Mouse (Mus musculus) cerebellum, postnatal 25 days (tissue): ENCODE results near the gene 1300017J02Rik.
A peak's percentile ranks its signal among the peaks of the same experiment; 100 is the strongest.

Experiments
- DNase-seq, 2 experiments: peaks; one replicate each; pipeline ENCODE4 v3.0.0; 2021; ENCODE audit warnings: mixed read lengths in 2 of 2

The 1300017J02Rik gene

DNA sequence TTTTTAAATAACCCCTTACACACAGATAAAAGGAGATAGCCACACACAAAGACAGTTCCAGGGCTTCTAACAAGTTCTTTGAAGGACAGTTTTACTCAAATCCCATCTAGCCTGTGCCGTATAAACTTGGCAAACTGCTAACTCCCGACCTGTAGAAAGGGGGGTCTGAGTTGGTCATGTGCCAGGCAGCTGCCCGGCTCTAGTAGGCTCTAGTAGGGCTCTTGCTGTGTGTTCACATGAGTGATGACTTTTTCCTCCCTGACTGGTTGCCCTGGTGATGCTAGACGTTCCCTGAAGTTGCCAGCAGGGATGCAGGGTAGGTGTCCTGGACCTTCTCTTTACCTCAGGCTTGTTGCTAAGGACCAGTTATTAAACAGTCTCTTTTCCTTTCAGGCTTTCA is 33.8 kb downstream of the 1300017J02Rik start:
- no peak for DNase-seq

- DNase-seq = no peak
These were observed 39.1 kb downstream of the 1300017J02Rik start for GRCm38 (mm10) chr9:103265778-103266177.

GRCm38 (mm10) chr9:103252906-103253305 is 52.0 kb downstream of the 1300017J02Rik start:
- peak in 1 of 2 experiments; percentile 38 for DNase-seq

- DNase-seq = no peak
These were observed 56.3 kb downstream of the 1300017J02Rik start for GRCm38 (mm10) chr9:103248618-103249017.

GRCm38 (mm10) chr9:103246526-103247168 is 58.2 kb downstream of the 1300017J02Rik start:
- DNase-seq = no peak

- DNase-seq = no peak
These were observed 61.2 kb downstream of the 1300017J02Rik start for GRCm38 (mm10) chr9:103243640-103244039.

GRCm38 (mm10) chr9:103241206-103241605 is 63.7 kb downstream of the 1300017J02Rik start:
- DNase-seq = no peak

GRCm38 (mm10) chr9:103239471-103239870 is 65.4 kb downstream of the 1300017J02Rik start:
- DNase-seq = no peak

GRCm38 (mm10) chr9:103234565-103235165 is 70.2 kb downstream of the 1300017J02Rik start:
- no peak for DNase-seq

- no peak for DNase-seq
These were observed 70.8 kb downstream of the 1300017J02Rik start for GRCm38 (mm10) chr9:103234059-103234458.

- DNase-seq = no peak
These were observed 71.9 kb downstream of the 1300017J02Rik start for GRCm38 (mm10) chr9:103233006-103233395.

DNA sequence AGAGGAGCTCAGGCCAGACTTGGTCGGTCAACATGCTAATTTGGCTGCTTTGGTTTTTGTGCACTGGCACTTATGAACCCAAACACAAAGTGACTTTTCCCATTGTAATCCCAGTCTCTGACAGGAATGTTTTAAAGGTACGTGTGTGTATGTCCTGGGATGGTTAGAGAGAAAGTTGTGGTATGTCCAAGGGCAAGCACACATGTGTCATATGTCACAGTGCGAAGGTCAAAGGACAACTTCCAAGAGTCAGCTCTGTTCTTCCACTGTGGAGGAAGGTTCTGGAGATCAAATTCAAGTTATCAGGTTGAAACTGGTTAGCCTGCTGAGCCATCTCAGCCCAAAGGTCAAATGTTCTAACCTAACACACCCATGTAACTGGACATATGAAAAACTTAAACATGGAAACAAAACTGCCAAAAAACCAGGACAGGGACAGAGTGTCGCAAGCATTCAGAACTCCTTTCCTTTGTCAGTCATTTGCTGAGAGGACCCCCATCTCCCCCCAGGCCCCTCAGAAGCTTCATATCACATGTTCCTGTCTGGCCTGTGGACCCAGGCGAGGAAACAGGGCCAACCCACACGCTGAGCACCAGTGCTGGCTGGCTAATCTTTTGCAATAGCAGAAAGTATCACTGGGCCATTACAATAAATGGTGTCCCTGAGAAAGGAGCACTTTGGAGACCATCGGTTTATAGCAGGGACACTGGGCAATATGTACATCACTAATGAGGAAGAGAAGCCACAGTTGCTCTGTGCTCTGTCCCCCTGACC is 72.5 kb downstream of the 1300017J02Rik start:
- DNase-seq = no peak

DNA sequence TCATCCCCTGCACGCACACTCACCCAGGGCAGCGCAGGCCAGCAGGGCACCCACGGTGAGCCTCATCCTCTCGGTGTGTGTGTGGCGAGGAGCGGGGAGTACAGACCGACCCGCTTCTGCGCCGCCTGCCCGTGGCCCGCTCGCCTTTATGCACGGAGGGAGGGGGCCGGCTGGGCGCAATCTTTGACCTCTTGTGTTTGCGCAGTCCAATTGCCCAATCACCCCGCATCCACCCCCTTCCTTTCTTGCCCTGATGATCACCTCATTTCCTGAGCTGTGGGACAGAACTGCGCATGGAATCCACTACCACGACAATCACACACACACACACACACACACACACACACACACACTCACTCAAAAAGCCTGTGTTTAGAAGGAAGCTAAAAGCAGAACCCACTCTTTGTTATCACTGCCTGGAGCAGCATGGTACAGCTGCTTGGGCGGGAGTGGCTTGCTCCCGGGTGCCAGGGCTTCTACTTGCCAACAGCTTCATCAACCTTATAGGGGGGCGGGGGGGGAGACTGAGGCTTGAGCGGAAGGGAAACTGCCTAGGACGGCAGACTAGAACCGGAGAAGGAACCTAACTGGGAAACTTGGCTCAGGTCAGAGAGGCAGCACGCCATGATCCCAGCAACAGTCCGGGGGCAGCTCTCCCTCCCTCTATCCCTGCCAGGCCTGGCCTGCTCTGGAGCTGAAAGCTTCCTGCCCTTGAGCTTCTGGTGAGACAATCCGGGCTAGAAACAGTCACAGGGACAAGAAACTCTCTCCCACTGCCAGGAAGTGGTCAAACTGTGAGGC is 74.5 kb downstream of the 1300017J02Rik start, which contains the start of the genes Gm20425 and Trf:
Gm20425 (minus strand) TSS at position 157 of the 801 bp plus-strand sequence.
Trf (minus strand) TSS at position 294 of the 801 bp plus-strand sequence.
- peak; percentile 23 to 47 for DNase-seq

DNA sequence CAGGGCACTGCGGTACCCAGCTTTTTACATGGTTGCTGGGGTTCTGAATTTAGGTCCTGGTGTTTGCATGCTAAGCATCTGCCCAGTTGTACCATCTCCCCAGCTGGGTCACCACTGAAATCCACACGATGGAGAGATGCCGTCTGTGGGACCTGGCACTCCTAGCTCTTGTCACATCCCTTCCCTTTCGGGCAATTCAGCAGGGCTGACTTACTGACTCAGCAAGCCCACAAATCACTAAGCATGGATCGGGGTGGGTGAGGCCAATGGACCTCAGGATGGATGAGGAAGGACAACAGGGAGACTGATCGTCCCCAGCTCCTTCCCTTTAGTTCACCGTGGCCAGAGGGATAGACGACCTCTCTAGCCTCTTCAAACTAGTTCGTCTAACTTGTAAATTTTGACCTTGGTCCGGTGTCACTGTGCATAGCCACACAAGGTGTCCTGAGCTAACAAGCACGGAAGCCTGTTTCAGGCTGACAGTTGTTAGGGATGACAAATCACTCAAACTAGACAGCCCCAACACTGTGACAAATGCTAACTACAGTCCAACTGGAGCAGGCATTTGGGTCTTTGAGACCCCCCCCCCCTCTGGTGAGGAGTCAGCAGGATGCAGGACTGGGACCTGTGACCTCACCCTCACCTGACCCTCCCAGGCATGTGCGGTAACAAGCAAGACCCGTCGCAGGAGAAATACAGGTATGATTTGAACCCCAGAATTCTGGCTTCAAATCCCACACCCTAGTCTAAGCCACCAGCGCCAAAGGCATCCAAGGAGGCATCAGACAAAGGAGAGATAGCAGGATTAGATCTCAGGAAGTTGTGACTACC is 75.6 kb downstream of the 1300017J02Rik start:
- no peak for DNase-seq

GRCm38 (mm10) chr9:103228370-103229003 is 76.4 kb downstream of the 1300017J02Rik start:
- DNase-seq = no peak

DNA sequence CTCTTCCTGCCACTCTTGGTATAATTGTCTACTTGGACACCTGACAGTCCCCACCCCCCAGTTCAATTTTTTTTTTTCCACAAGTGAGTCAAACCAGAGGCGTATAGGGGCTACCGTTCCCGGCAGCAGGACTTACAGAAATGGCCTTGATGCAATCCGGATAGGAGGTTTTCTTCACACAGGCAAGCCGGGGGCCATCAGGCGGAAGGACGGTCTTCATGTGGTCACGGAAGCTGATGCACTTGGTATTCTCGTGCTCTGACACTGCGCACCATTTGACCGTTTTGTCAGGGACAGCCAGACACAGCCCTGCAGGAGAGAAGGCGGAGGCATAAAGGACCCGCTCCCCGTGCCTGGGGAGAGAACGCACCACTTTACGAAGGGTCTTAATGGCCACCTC is 77.1 kb downstream of the 1300017J02Rik start:
- no peak for DNase-seq

DNA sequence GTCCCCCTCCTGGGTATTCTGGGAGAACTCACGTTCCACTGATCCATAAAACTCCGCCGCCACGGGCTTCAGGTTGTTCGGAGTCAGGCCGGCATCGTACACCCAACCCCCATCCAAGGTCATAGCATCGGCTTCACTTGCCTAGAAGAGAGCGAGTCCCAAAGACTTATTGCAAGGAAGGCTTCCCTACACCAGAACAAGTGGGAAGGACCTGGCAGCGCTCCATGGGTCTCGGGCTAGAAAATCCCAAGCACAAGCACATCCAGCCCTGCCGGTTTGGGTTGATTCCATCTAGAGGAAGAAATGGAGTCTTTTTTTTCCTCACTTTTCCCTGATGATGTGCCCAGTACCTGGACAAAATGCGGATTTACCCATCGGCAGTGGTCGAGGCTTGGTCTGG is 78.1 kb downstream of the 1300017J02Rik start:
- no peak for DNase-seq

DNA sequence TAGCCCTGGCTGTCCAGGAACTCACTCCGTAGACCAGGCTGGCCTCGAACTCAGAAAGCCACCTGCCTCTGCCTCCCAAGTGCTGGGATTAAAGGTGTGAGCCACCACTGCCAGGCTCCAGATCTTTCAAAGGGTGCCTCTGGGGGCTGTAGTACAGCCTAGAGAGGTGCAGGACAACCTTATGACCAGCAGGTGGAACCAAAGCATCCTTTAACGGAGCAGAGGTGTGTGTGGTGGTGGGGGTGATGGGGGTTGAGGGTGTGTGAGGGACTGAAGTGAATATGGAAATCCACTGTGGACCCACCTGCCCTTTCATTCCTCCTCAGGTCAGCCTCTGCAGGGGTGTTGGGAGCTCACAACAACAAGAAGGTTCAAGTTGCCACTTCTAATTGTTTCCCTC is 79.4 kb downstream of the 1300017J02Rik start:
- DNase-seq = no peak

GRCm38 (mm10) chr9:103224721-103225120 is 80.2 kb downstream of the 1300017J02Rik start:
- no peak for DNase-seq

DNA sequence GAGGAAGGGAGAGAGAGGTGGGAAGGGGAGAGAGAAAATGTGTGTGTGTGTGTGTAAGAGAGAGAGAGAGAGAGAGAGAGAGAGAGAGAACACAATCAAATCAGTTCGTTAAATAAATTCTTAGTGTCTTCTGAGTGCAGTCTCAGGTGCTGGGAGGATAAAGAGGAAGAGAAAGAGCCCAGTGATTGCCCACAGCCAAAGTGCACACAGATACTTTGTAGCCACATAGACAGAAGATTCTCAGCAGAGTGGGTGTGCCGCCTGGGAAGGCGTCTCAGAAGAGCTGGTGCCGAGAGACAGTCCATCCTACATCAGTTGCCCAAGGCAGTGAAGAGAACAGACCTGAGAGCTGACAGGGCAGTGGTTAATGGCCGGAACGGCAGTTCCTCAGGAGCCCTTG is 90.6 kb downstream of the 1300017J02Rik start:
- DNase-seq = no peak

DNA sequence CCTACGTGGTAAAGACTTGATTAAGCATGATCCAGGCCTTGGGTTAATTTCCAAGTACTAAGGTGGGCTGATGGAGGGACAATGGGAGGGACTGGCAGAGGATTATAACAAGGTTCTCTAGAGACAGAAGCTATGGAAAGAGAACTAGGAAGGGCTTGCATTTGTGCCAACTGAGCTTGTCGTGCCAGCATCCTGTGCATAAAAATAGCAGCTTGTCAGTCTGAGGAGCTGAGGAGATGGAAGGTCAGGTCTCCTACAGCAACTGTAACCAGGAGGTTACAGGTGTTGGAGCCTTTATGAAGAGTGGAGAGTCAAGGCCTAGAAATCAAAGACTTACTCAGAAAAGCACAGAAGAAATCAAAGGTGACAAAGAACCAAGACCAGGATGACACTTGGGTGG is 91.3 kb downstream of the 1300017J02Rik start:
- DNase-seq = no peak
